Mouse (Mus musculus): ENCODE measurements at regions not wholly inside any gene's neighbourhood (a gene's known extent, or its start where the extent isn't known, plus 50 kb on each side); places are given as distances from the start of the nearest gene placed in this dataset.
A peak's percentile ranks its signal among the peaks of the same experiment; 100 is the strongest.

GRCm38 (mm10) chr1:119302349-119302995 lies 119.6 kb downstream of the Inhbb start:
- Histone ChIP-seq H3K27ac (no peak overlapping the region), H3K4me2 (no peak overlapping the region), H3K27me3 (replicated peaks) (peaks cover 2% of the 10 kb centered on the region; the same call in 1 of the 2 replicates), H3K9ac (no peak overlapping the region), H3K4me3 (no peak overlapping the region), H3K4me1 (no peaks in the 10 kb centered on the region), H3K36me3 (no peaks in the 10 kb centered on the region), H3K9me3 (replicated peaks) (no peaks in the 10 kb centered on the region)
- 58% methylated on average over 7 of the region's 7 CpGs for WGBS (ENCODE audit: insufficient replicate concordance)
- ATAC-seq: no peak

- Histone ChIP-seq H3K4me3 (no peak overlapping the region), H3K27me3 (replicated peaks) (peaks cover 2% of the 10 kb centered on the region; the same call in 1 of the 2 replicates), H3K4me1 (no peaks in the 10 kb centered on the region), H3K9me3 (replicated peaks) (no peaks in the 10 kb centered on the region), H3K9ac (no peak overlapping the region), H3K27ac (no peak overlapping the region), H3K36me3 (no peaks in the 10 kb centered on the region), H3K4me2 (no peak overlapping the region)
- no peak for ATAC-seq
- 66% methylated on average over 7 of the region's 7 CpGs for WGBS (ENCODE audit: insufficient replicate concordance)
Observed at GRCm38 (mm10) chr1:119301931-119302330, 120.1 kb downstream of the Inhbb start.

DNA sequence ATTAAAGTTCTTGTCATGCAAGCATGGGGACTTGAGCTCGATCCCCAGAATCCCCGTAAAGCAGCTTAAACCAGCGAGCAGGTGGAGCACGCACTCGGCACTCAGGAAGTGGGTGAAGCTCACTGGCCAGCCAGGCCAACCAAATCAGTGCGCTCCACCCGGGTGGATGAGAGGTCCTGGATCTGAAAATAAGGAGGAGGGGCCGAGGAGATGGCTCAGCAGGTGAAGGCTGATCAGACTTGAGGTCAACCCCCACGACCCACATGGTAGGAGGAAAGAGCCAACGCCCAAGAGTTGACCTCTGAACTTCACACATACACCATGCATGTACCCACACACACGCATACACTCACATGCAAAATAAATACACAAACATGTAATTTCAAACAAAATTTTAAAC lies 120.8 kb downstream of the Inhbb start:
- Histone ChIP-seq H3K27ac (no peak overlapping the region), H3K9ac (no peak overlapping the region), H3K4me1 (no peaks in the 10 kb centered on the region), H3K4me2 (no peak overlapping the region), H3K9me3 (replicated peaks) (no peaks in the 10 kb centered on the region), H3K27me3 (replicated peaks) (peaks cover 2% of the 10 kb centered on the region; the same call in 1 of the 2 replicates), H3K4me3 (no peak overlapping the region), H3K36me3 (no peaks in the 10 kb centered on the region)
- 68% methylated on average over 11 of the region's 11 CpGs for WGBS (ENCODE audit: insufficient replicate concordance)
- ATAC-seq: no peak

GRCm38 (mm10) chr1:119299842-119300752 lies 122.0 kb downstream of the Inhbb start:
- ATAC-seq: no peak
- Histone ChIP-seq H3K4me1 (no peaks in the 10 kb centered on the region), H3K4me2 (no peak overlapping the region), H3K9me3 (replicated peaks) (no peaks in the 10 kb centered on the region), H3K36me3 (no peaks in the 10 kb centered on the region), H3K4me3 (no peak overlapping the region), H3K9ac (no peak overlapping the region), H3K27ac (no peak overlapping the region), H3K27me3 (replicated peaks) (no peaks in the 10 kb centered on the region; the same call in 1 of the 2 replicates)
- 60% methylated on average over 12 of the region's 12 CpGs for WGBS (ENCODE audit: insufficient replicate concordance)

GRCm38 (mm10) chr1:119298696-119299230 lies 123.3 kb downstream of the Inhbb start:
- WGBS (ENCODE audit: insufficient replicate concordance): 49% methylated on average over 6 of the region's 6 CpGs
- ATAC-seq: no peak

DNA sequence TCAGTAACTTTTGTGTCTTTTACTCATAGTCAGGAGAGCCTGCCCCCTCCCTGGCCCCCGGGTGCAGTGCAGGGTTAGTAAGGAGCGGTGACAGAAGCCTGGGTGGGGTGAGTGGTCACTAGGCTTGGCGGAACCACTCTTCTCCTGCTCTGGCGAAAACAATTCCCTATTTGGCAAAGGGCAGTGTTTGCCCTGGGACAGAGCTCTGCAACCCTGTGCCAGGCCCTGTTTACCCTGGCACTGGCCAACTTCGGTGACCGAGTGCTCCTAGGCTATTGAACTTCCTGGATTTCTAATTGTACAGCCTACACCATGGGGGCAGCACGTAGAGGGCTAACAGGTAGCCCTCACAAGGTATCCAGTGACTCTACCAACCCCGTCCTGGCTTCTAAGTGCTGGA lies 126.9 kb downstream of the Inhbb start:
- H3K4me3 ChIP-seq: no peak overlapping the region
- no peaks in the 10 kb centered on the region for H3K4me1 ChIP-seq
- H3K36me3 ChIP-seq: no peaks in the 10 kb centered on the region
- WGBS (ENCODE audit: insufficient replicate concordance): 68% methylated on average over 8 of the region's 8 CpGs
- ATAC-seq: no peak
- no peaks in the 10 kb centered on the region for H3K27me3 ChIP-seq (replicated peaks)
- H3K4me2 ChIP-seq: no peak overlapping the region
- H3K9me3 ChIP-seq (replicated peaks): no peaks in the 10 kb centered on the region
- no peak overlapping the region for H3K27ac ChIP-seq
- H3K9ac ChIP-seq: no peak overlapping the region

More at GRCm38 (mm10) chr1:119298696-119299230, 123.3 kb downstream of the Inhbb start:
- Histone ChIP-seq H3K4me3 (no peak overlapping the region), H3K9ac (no peak overlapping the region), H3K27ac (no peak overlapping the region), H3K4me2 (no peak overlapping the region), H3K4me1 (no peaks in the 10 kb centered on the region), H3K27me3 (replicated peaks) (no peaks in the 10 kb centered on the region), H3K9me3 (replicated peaks) (no peaks in the 10 kb centered on the region), H3K36me3 (no peaks in the 10 kb centered on the region)

- no peak overlapping the region for H3K9ac ChIP-seq
- H3K4me1 ChIP-seq: 0 out of 2 replicates have a peak, but pooled peaks cover 3% of the 10 kb centered on the region
- no peaks in the 10 kb centered on the region for H3K27me3 ChIP-seq (replicated peaks)
- H3K36me3 ChIP-seq: no peaks in the 10 kb centered on the region
- H3K9me3 ChIP-seq (replicated peaks): no peaks in the 10 kb centered on the region
- ATAC-seq: peak; percentile 62; the same call in 1 of the 2 replicates
- WGBS (ENCODE audit: insufficient replicate concordance): 55% methylated on average over 9 of the region's 9 CpGs
- H3K27ac ChIP-seq: peak overlapping the region; percentile 49; the same call in 1 of the 2 replicates
- H3K4me3 ChIP-seq: no peak overlapping the region
- no peak overlapping the region for H3K4me2 ChIP-seq
Observed at GRCm38 (mm10) chr1:119293839-119294238, 128.2 kb downstream of the Inhbb start.

- no peaks in the 10 kb centered on the region for H3K9me3 ChIP-seq (replicated peaks)
- H3K4me2 ChIP-seq: no peak overlapping the region
- H3K27ac ChIP-seq: no peak overlapping the region
- H3K36me3 ChIP-seq: no peaks in the 10 kb centered on the region
- no peak overlapping the region for H3K4me3 ChIP-seq
- 53% methylated on average over 7 of the region's 7 CpGs for WGBS (ENCODE audit: insufficient replicate concordance)
- ATAC-seq: no peak
- H3K27me3 ChIP-seq (replicated peaks): no peaks in the 10 kb centered on the region
- H3K9ac ChIP-seq: no peak overlapping the region
- 0 out of 2 replicates have a peak, but pooled peaks cover 3% of the 10 kb centered on the region for H3K4me1 ChIP-seq
Observed at GRCm38 (mm10) chr1:119292216-119292615, 129.8 kb downstream of the Inhbb start.

DNA sequence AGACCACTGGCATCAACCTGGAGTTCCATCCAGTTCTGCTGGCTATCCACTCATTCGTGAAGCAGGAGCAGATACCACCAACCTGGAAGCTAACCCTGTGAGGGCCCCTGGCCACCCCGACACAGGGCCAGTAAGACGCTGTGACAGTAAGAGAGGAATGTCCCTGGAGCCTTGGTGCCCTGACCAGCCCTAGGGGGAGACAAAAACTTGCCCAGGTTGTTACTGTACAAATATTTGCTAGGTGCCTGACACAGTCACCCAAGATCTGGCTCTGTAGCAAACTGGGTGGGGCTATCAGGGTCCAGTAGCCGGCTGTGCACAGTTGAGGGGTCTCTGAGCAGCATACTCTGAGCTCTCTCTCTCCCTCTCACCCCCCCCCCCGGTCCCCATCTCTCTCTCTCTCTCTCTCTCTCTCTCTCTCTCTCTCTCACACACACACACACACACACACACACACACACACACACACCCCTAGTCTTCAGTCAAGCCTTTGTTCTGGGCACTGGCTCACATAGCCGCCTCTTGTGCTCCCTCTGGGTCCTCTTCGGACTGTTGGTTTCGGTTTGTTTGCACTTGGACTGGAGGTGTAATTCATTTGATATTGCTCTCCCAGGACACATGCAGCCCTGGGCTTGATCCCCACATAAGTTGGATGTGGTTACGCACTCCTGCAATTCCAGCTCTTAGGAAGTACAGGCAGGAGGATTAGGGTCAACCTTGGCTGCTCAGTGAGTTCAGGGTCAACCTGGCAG lies 131.7 kb downstream of the Inhbb start:
- Histone ChIP-seq H3K36me3 (no peaks in the 10 kb centered on the region), H3K27ac (no peak overlapping the region), H3K27me3 (replicated peaks) (no peaks in the 10 kb centered on the region), H3K4me2 (no peak overlapping the region), H3K4me3 (no peak overlapping the region), H3K9ac (no peak overlapping the region), H3K9me3 (replicated peaks) (no peaks in the 10 kb centered on the region), H3K4me1 (0 out of 2 replicates have a peak, but pooled peaks cover 3% of the 10 kb centered on the region)
- no peak for ATAC-seq
- 65% methylated on average over 8 of the region's 9 CpGs for WGBS (ENCODE audit: insufficient replicate concordance)

GRCm38 (mm10) chr1:119289516-119290164 lies 132.4 kb downstream of the Inhbb start:
- Histone ChIP-seq H3K9ac (no peak overlapping the region), H3K27ac (no peak overlapping the region), H3K4me2 (no peak overlapping the region), H3K4me1 (0 out of 2 replicates have a peak, but pooled peaks cover 3% of the 10 kb centered on the region), H3K27me3 (replicated peaks) (no peaks in the 10 kb centered on the region), H3K36me3 (no peaks in the 10 kb centered on the region), H3K9me3 (replicated peaks) (no peaks in the 10 kb centered on the region), H3K4me3 (no peak overlapping the region)
- 70% methylated on average over 11 of the region's 11 CpGs for WGBS (ENCODE audit: insufficient replicate concordance)
- ATAC-seq: no peak

GRCm38 (mm10) chr1:119282416-119282815 lies 139.6 kb downstream of the Inhbb start:
- Histone ChIP-seq H3K9me3 (replicated peaks) (no peaks in the 10 kb centered on the region), H3K4me1 (no peaks in the 10 kb centered on the region), H3K9ac (no peak overlapping the region), H3K27me3 (replicated peaks) (no peaks in the 10 kb centered on the region), H3K36me3 (no peaks in the 10 kb centered on the region), H3K4me3 (no peak overlapping the region), H3K27ac (no peak overlapping the region), H3K4me2 (no peak overlapping the region)
- ATAC-seq: no peak
- 63% methylated on average over 1 of the region's 1 CpGs for WGBS (ENCODE audit: insufficient replicate concordance)
